Mouse (Mus musculus) cortical plate, adult 2 months (tissue): Measurements from ENCODE around the gene Ndufa4l2. TPM values are rescaled to one million over a fixed set of nuclear protein-coding genes. Genes with fewer than 3 reads are reported as not detected.

Experiments
- H3K27ac ChIP-seq: fragments of 200-500 bp; 2 replicates; pipeline ENCODE4 v1.5.1; 2012; ENCODE audit warnings: low read length, control low read depth, inconsistent platforms; ENCODE audit not compliant: insufficient read depth
- H3K4me1 ChIP-seq: fragments of 200-500 bp; 2 replicates; pipeline ENCODE4 v1.6.1; 2011; ENCODE audit warnings: low read length; ENCODE audit not compliant: control insufficient read depth, insufficient read depth
- H3K4me3 ChIP-seq: fragments of 200-500 bp; 2 replicates; pipeline ENCODE4 v1.5.1; 2011; ENCODE audit warnings: mild to moderate bottlenecking, low read length, control low read depth; ENCODE audit not compliant: insufficient read depth
- CTCF ChIP-seq: fragments of 200-500 bp; IDR thresholded peaks from 2 replicates; pipeline ENCODE4 v1.5.1; 2011; ENCODE audit warnings: mild to moderate bottlenecking, control low read depth, low read length; ENCODE audit not compliant: insufficient read depth; ENCODE audit errors: extremely low read depth
- POLR2A ChIP-seq: fragments of 200-500 bp; IDR thresholded peaks from 2 replicates; pipeline ENCODE4 v1.6.1; 2011; ENCODE audit warnings: mild to moderate bottlenecking, low read length, control low read depth; ENCODE audit not compliant: insufficient read depth; ENCODE audit errors: extremely low read depth
- polyA plus RNA-seq: library from polyadenylated mRNA; depleted of rRNA; stranded (reverse); fragments of >200 nt; gene quantifications from 2 replicates; pipeline ENCODE4 v1.2.3, GENCODE M21; 2012

Ndufa4l2 gene
- polyA plus RNA-seq, 1 experiment: 10.6 TPM

DNA sequence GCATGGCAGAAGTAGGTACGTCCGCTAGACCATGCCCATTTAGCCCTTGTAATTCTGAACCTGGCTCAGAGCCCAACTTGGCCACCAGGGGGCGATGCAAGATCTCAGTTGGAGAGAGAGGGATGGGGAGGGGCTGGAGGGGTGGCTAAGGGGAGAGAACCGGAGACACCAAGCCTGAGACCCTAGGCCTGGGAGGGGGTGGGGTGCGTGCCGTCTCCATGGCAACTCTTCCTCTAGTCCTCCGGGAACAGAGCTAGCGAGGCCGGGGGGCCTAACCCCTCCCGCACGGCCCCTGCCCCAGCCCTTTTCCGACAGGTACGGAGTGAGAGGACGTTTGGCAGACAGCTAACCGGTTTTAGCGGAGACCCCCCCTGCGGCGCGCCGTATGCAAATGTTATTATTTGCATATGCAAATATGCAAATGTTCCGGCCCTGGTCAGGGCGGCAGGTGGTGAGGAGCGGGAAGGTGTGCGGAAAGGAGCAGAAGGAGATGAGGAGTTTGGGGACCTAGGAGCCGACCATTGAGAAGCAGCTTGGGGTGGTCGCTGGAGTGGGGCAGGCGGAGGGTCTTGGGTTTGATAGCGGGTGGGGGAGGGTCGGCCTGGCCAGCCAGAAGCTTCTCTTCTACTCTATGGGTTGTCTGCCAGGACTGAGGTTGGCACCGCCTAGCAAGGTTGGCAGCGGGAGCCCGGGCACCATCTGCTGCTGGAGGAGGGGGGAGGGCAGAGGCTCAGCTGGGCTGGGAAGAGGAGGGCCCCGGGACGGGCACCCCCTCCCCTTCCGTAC lies 5.5 kb upstream of the Ndufa4l2 start:
- no peak for TF ChIP-seq POLR2A
- TF ChIP-seq CTCF: peak; percentile 65
- Histone ChIP-seq H3K4me3 (peak overlapping the region; percentile 16; the same call in 1 of the 2 replicates), H3K4me1 (peaks cover 7% of the 10 kb centered on the region), H3K27ac (no peak overlapping the region)

DNA sequence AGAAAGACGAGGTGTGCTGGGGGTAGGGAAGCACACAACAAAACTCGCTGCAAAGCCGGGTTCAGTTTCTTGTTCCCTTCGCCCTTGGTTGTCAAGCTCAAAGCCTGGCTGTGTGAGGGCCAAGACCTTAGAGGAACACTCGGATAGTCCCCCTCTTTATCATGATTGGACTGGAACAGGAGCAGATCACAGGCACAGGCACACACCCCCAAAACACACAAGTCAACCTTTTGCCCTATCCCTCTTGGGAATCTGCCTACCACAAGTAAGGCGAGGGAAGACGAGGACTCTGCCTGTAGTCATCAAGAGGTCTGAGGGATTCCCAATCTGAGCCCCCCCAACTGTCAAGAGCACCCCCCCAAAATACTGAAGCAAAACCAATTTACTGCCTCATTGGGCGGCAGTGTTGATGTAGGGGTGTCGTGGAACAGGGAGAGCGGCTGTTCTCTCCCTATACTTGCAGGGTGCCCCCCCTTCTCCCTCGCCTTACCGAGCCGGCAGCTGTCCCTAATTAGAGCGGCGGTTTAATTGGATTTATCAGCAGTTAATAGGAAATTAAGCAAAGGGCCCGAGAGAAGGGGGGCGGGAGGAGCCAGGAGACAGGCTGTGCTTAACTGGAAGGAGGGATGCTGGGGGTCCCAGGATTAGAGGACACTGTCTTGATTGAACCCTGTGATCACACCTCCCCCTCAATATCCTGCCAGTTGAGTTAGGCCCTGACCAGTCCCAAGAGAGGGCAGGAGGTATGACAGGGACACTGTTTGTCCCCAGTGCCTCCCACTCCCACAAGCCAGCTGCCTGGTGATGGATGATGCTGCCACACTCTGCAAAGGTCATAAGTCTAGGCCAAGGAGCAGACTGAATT lies 4.7 kb upstream of the Ndufa4l2 start:
- Histone ChIP-seq H3K27ac (no peak overlapping the region; the same call in 1 of the 2 replicates), H3K4me1 (peaks cover 7% of the 10 kb centered on the region), H3K4me3 (no peak overlapping the region; the same call in 1 of the 2 replicates)
- TF ChIP-seq POLR2A (no peak), CTCF (no peak)

DNA sequence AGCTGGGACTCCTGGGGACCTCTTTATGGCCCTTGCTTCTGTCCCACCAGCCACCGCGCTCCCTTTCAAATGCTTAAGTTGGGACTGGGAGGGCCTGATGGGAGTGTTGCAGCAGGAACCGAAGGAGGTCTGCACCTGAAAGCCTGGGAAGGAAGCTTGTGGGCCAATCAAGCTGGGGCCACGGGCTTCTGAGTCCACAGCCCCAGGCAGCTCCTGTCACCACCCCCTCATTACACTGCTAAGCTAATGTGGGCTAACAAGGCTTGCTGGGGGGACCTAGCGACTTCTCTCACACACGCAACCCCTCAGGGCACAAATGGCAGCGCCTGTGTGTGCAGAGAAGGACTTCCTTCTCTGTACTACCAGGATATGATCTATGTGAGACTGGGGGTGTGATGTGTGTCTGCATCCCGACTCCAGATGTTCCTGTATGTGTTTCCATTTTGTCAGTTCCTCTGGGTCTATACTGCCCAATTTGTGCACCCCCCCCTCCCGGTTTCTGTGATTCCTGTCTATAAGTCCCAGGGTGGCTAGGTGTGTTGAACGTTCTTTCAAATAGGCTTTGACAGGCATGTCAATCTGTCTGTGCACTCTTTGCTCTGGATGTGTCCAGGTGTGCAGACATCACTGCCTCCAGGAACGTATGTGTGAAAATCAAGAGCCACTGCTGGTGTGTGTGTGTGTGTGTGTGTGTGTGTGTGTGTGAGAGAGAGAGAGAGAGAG lies 3.7 kb upstream of the Ndufa4l2 start:
- peak overlapping the region; percentile 34 for H3K4me3 ChIP-seq
- H3K4me1 ChIP-seq: peaks cover 7% of the 10 kb centered on the region
- TF ChIP-seq CTCF: no peak
- no peak for TF ChIP-seq POLR2A

DNA sequence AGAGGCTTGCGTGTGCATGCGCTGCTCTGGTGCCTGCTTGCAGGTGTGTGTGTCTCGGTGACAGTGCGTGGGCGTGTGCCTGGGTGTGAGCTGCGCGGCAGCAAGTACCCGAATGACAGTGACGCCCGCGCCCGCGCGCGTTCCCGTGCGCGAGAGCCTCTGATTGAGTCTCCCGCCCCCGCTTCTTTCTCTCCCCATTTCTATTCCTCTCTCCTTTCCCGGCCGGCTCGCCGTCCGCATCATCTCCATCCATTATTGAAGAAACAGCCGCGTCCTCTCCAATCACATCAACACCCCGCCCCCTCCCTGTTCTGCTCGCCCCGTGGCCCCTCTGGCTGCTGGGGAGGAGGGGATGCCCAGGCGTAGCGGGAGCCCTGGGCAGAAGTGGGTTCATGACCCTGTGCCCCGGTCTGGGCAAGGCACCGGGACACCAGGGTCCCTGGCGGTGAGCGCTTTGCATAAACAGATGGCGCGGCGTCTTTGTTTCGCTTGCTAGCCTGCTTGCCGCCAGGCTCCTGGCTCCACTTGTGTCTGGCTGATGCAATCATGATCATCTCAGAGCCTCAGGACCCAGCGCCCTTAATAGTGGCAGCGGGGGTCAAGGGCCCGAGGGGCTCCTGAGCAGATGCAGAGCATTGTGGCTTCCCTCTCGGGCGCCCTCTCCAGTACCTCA lies 3.0 kb upstream of the Ndufa4l2 start:
- TF ChIP-seq POLR2A: peak; percentile 15; the same call in 1 of the 2 replicates
- TF ChIP-seq CTCF: no peak
- peaks cover 7% of the 10 kb centered on the region for H3K4me1 ChIP-seq
- peak overlapping the region; percentile 93 for H3K27ac ChIP-seq
- H3K4me3 ChIP-seq: peak overlapping the region; percentile 34

More for the DNA sequence above, 3.7 kb upstream of the Ndufa4l2 start:
- H3K27ac ChIP-seq: peak overlapping the region; percentile 75

DNA sequence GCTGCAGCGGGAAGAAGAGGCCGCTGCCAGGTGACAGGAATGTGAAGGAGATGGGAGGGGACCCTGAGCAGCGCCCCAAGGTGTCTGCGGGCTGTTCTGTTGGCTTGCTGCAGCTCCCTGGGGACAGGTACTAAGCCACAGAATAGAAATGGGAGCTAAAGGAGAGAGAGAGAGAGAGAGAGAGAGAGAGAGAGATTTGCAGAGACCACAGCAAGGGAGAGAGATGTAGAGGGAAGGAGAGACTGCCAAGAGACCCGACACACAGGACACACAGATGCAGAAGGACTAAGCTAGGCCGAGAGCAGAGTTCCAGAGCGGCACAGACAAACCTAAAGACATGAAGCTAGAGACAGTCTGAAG lies 2.5 kb upstream of the Ndufa4l2 start:
- Histone ChIP-seq H3K27ac (peak overlapping the region; percentile 93), H3K4me3 (peak overlapping the region; percentile 34; the same call in 1 of the 2 replicates), H3K4me1 (peaks cover 7% of the 10 kb centered on the region)
- TF ChIP-seq POLR2A (no peak), CTCF (no peak)

DNA sequence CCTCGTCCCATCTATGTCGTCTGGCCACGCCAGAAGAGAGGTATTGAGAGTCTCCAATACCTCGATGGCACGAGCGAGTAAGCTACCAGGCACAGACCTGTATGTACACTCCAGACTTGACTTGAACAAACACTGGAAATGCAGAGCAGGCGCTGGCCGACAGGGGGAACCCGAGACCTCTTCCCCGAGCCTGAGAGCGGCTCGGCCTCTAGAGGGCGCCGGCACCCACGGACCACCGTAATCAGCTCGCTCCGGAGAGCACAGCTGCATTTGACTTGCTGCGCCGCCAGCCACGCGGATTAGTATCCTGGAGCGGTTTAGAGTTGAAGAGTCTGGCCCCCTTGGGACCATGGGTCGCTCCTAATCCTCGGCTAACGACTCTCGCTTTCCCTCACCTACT lies 2.0 kb upstream of the Ndufa4l2 start:
- H3K4me3 ChIP-seq: no peak overlapping the region

DNA sequence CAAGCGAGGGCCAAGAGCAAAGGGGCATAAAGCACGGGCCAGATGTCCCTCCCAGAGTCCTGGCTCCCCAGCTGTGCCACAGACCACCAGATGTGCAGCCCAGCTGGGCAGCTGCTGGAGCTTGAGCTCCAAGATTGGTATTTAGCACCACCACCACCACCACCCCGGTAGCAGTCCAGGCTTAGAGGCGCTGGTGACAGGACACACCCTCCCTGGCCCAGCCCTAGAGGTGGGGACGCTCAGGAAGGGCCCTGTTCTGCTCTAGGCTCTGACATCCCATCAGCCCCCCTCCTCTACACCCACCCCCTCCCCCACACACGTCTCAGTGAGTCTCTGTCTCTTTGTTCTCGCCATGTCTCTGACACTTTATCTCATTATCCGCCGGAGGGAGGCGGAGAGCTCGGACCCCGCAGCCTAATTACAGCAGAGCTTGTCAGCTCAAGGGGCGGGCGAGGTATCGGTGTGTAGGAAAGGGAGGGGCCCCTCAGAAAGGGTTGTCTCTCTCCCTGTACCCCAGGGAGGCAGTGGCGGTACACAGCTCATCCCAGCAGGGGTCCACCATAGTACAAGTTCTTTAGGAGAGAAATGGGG lies 1.2 kb upstream of the Ndufa4l2 start:
- no peak overlapping the region for H3K4me3 ChIP-seq
- H3K4me1 ChIP-seq: peaks cover 7% of the 10 kb centered on the region
- TF ChIP-seq POLR2A: no peak
- TF ChIP-seq CTCF: no peak
- no peak overlapping the region for H3K27ac ChIP-seq

More for the DNA sequence above, 2.0 kb upstream of the Ndufa4l2 start:
- Histone ChIP-seq H3K27ac (no peak overlapping the region), H3K4me1 (peaks cover 7% of the 10 kb centered on the region)
- TF ChIP-seq POLR2A (no peak), CTCF (peak; percentile 97)

DNA sequence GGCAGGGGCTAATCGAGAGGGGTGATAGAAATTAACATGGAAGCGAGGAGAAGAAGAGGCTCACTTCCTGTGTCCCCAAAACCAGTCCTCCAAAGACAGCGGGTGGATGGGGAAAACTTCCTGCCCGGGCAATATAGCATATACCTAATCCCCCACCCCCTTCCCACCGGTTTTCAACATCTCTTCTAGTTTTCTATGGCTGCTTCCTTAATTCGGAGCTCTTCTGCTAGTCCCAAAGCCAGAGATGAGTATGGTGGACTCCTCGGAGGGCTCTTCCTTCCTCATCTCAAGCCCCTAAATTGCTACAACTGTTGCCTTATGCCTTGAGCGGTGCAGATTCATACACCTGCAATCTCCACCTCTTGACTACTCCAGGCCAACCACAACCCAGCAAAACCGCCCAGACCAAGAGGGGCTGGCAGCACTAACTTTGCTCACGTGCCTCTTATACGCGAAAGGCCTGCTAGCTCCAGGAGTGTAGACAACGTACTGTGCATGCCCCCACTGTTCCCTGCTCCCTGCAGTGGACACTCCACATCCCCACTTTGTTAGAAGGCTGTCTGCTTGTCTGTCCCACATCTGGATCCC lies 562 bp upstream of the Ndufa4l2 start:
- peaks cover 7% of the 10 kb centered on the region for H3K4me1 ChIP-seq
- TF ChIP-seq CTCF (no peak), POLR2A (no peak)
- no peak overlapping the region for H3K27ac ChIP-seq
- no peak overlapping the region for H3K4me3 ChIP-seq
